Mouse (Mus musculus): ENCODE results near the gene Tmem125. TPM values are rescaled to one million over a fixed set of nuclear protein-coding genes. Genes with fewer than 3 reads are reported as not detected.
"Not testable (repeated sequence)": the region's sequence is repeated elsewhere in the genome, so short reads cannot be mapped to it uniquely, and the experiment has no call there.

Tmem125 gene
- polyA plus RNA-seq, 1 experiment from 2014 or later = 10.1 TPM

- 67% methylated on average over 13 of the region's 13 CpGs for WGBS
- H3K9me3 ChIP-seq = no peaks in the 10 kb centered on the region
- no peaks in the 10 kb centered on the region for H3K36me3 ChIP-seq
- H3K27ac ChIP-seq = no peak overlapping the region
- H3K27me3 ChIP-seq (replicated peaks) = no peaks in the 10 kb centered on the region
- H3K4me1 ChIP-seq = no peaks in the 10 kb centered on the region
- no peak overlapping the region for H3K9ac ChIP-seq
- no peak for ATAC-seq (ENCODE audit: insufficient read depth, low FRiP score, low read depth)
- H3K4me3 ChIP-seq (replicated peaks) = no peak overlapping the region
- H3K4me2 ChIP-seq = no peak overlapping the region
These were observed 20.4 kb upstream of the Tmem125 start for GRCm38 (mm10) chr4:118564062-118564925.

GRCm38 (mm10) chr4:118553039-118553649, 9.3 kb upstream of the Tmem125 start:
- Histone ChIP-seq H3K27me3 (replicated peaks) (no peaks in the 10 kb centered on the region), H3K4me2 (no peak overlapping the region), H3K9ac (no peak overlapping the region), H3K36me3 (no peaks in the 10 kb centered on the region), H3K9me3 (no peaks in the 10 kb centered on the region), H3K27ac (no peak overlapping the region), H3K4me1 (no peaks in the 10 kb centered on the region), H3K4me3 (replicated peaks) (no peak overlapping the region)
- no peak for ATAC-seq (ENCODE audit: insufficient read depth, low FRiP score, low read depth)
- 60% methylated on average over 3 of the region's 3 CpGs for WGBS

GRCm38 (mm10) chr4:118548130-118548480, 4.3 kb upstream of the Tmem125 start:
- WGBS = 83% methylated on average over 10 of the region's 10 CpGs
- not testable (repeated sequence) for H3K4me2 ChIP-seq; H3K27ac ChIP-seq; H3K4me3 ChIP-seq (replicated peaks); H3K9ac ChIP-seq; H3K9me3 ChIP-seq; H3K36me3 ChIP-seq; H3K4me1 ChIP-seq; ATAC-seq (ENCODE audit: insufficient read depth, low FRiP score, low read depth); H3K27me3 ChIP-seq (replicated peaks)

GRCm38 (mm10) chr4:118547424-118548129, 3.7 kb upstream of the Tmem125 start:
- H3K4me1 ChIP-seq; H3K36me3 ChIP-seq; H3K9me3 ChIP-seq; H3K27me3 ChIP-seq (replicated peaks); H3K4me2 ChIP-seq; H3K27ac ChIP-seq; H3K9ac ChIP-seq; H3K4me3 ChIP-seq (replicated peaks); ATAC-seq (ENCODE audit: insufficient read depth, low FRiP score, low read depth): not testable (repeated sequence)
- WGBS = 85% methylated on average over 23 of the region's 23 CpGs

GRCm38 (mm10) chr4:118544441-118545127, 740 bp upstream of the Tmem125 start:
- ATAC-seq (ENCODE audit: insufficient read depth, low FRiP score, low read depth) = no peak
- no peaks in the 10 kb centered on the region for H3K27me3 ChIP-seq (replicated peaks)
- no peak overlapping the region for H3K9ac ChIP-seq

GRCm38 (mm10) chr4:118543158-118543530, 700 bp downstream of the Tmem125 start:
- Histone ChIP-seq H3K4me1 (peaks cover 9% of the 10 kb centered on the region; the same call in 1 of the 2 replicates), H3K9ac (no peak overlapping the region), H3K27ac (peak overlapping the region; percentile 91), H3K9me3 (no peaks in the 10 kb centered on the region), H3K4me3 (replicated peaks) (peak overlapping the region; percentile 40), H3K4me2 (peak overlapping the region; percentile 55), H3K36me3 (no peaks in the 10 kb centered on the region), H3K27me3 (replicated peaks) (no peaks in the 10 kb centered on the region)
- ATAC-seq (ENCODE audit: insufficient read depth, low FRiP score, low read depth) = peak; percentile 56
- 12% methylated on average over 13 of the region's 13 CpGs for WGBS

More at GRCm38 (mm10) chr4:118544441-118545127, 740 bp upstream of the Tmem125 start:
- Histone ChIP-seq H3K9me3 (no peaks in the 10 kb centered on the region), H3K27ac (peak overlapping the region; percentile 91), H3K4me3 (replicated peaks) (peak overlapping the region; percentile 40), H3K4me1 (peaks cover 9% of the 10 kb centered on the region; the same call in 1 of the 2 replicates), H3K4me2 (peak overlapping the region; percentile 55), H3K36me3 (no peaks in the 10 kb centered on the region)
- 58% methylated on average over 14 of the region's 14 CpGs for WGBS

- no peak overlapping the region for H3K9ac ChIP-seq
- peak overlapping the region; percentile 91 for H3K27ac ChIP-seq
- H3K27me3 ChIP-seq (replicated peaks) = no peaks in the 10 kb centered on the region
- H3K36me3 ChIP-seq = no peaks in the 10 kb centered on the region
- no peaks in the 10 kb centered on the region for H3K9me3 ChIP-seq
- no peak for ATAC-seq (ENCODE audit: insufficient read depth, low FRiP score, low read depth)
- H3K4me2 ChIP-seq = peak overlapping the region; percentile 55
- peak overlapping the region; percentile 40 for H3K4me3 ChIP-seq (replicated peaks)
- 49% methylated on average over 9 of the region's 9 CpGs for WGBS
- H3K4me1 ChIP-seq = peaks cover 12% of the 10 kb centered on the region; the same call in 1 of the 2 replicates
These were observed 1.2 kb downstream of the Tmem125 start for GRCm38 (mm10) chr4:118542510-118543157.

- ATAC-seq (ENCODE audit: insufficient read depth, low FRiP score, low read depth) = no peak
- no peaks in the 10 kb centered on the region for H3K27me3 ChIP-seq (replicated peaks)
- 37% methylated on average over 10 of the region's 10 CpGs for WGBS
These were observed 3.9 kb downstream of the Tmem125 start for GRCm38 (mm10) chr4:118539904-118540303.

GRCm38 (mm10) chr4:118537801-118538200, 6.0 kb downstream of the Tmem125 start:
- Histone ChIP-seq H3K4me3 (replicated peaks) (no peak overlapping the region), H3K4me1 (peaks cover 7% of the 10 kb centered on the region; the same call in 1 of the 2 replicates), H3K9ac (no peak overlapping the region), H3K36me3 (no peaks in the 10 kb centered on the region), H3K27me3 (replicated peaks) (no peaks in the 10 kb centered on the region), H3K9me3 (no peaks in the 10 kb centered on the region), H3K27ac (no peak overlapping the region), H3K4me2 (no peak overlapping the region)
- WGBS = 35% methylated on average over 6 of the region's 6 CpGs
- ATAC-seq (ENCODE audit: insufficient read depth, low FRiP score, low read depth) = no peak

More at GRCm38 (mm10) chr4:118539904-118540303, 3.9 kb downstream of the Tmem125 start:
- Histone ChIP-seq H3K36me3 (no peaks in the 10 kb centered on the region), H3K4me2 (no peak overlapping the region), H3K27ac (no peak overlapping the region), H3K4me3 (replicated peaks) (no peak overlapping the region), H3K4me1 (peaks cover 12% of the 10 kb centered on the region; the same call in 1 of the 2 replicates), H3K9me3 (no peaks in the 10 kb centered on the region), H3K9ac (no peak overlapping the region)

GRCm38 (mm10) chr4:118535610-118536009, 8.2 kb downstream of the Tmem125 start:
- no peak for ATAC-seq (ENCODE audit: insufficient read depth, low FRiP score, low read depth)
- Histone ChIP-seq H3K27me3 (replicated peaks) (no peaks in the 10 kb centered on the region), H3K4me2 (no peak overlapping the region), H3K36me3 (no peaks in the 10 kb centered on the region), H3K9me3 (no peaks in the 10 kb centered on the region), H3K4me1 (peaks cover 3% of the 10 kb centered on the region; the same call in 1 of the 2 replicates), H3K27ac (no peak overlapping the region), H3K9ac (no peak overlapping the region), H3K4me3 (replicated peaks) (no peak overlapping the region)
- 76% methylated on average over 6 of the region's 6 CpGs for WGBS

- no peak for ATAC-seq (ENCODE audit: insufficient read depth, low FRiP score, low read depth)
- Histone ChIP-seq H3K4me3 (replicated peaks) (no peak overlapping the region), H3K27ac (no peak overlapping the region), H3K27me3 (replicated peaks) (no peaks in the 10 kb centered on the region), H3K4me2 (no peak overlapping the region), H3K4me1 (peaks cover 3% of the 10 kb centered on the region; the same call in 1 of the 2 replicates), H3K9ac (no peak overlapping the region), H3K9me3 (no peaks in the 10 kb centered on the region), H3K36me3 (no peaks in the 10 kb centered on the region)
- WGBS = 77% methylated on average over 7 of the region's 7 CpGs
These were observed 10.2 kb downstream of the Tmem125 start for GRCm38 (mm10) chr4:118533605-118534004.
